Mouse (Mus musculus): ENCODE measurements around the gene Zfp341.

Gene Zfp341

DNA sequence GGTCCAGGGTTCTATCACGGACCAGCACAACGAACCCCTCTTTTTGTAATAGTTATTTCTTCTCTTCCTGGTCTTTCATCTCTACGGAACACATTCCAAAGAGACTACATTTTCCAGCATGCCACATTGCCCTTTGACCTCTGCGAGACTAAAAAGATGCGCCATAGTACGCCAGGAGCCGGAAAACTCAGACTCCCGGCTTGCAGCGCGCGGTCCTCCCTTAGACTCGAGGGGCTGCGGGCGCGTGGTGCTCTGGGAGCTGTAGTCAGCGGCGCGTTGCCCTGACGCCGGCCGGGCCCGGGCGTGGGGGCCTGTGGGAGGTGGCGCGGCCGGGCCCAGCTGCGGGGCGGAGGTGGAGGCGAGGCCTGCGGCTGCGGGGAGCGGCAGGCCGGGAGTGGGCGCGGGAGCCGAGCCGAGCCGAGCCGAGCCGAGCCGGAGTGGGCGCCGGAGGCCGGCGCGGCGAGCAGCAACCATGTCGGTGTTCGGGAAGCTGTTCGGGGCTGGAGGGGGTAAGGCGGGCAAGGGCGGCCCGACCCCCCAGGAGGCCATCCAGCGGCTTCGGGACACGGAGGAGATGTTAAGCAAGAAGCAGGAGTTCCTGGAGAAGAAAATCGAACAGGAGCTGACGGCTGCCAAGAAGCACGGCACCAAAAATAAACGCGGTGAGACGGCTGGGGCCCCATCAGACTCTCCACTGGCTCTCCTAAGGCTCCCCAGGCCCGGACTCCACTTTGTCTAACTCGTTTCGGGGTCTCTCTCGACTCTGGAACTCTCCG lies 43.8 kb downstream of the Zfp341 start:
- in situ Hi-C loops (cut with MboI; ENCODE audit: low pct_unique_long_range_greater_than_20kb in 1 of 2, low sequenced_read_pairs in 2 of 2, unreplicated experiment in 1 of 2) = no loop called here

DNA sequence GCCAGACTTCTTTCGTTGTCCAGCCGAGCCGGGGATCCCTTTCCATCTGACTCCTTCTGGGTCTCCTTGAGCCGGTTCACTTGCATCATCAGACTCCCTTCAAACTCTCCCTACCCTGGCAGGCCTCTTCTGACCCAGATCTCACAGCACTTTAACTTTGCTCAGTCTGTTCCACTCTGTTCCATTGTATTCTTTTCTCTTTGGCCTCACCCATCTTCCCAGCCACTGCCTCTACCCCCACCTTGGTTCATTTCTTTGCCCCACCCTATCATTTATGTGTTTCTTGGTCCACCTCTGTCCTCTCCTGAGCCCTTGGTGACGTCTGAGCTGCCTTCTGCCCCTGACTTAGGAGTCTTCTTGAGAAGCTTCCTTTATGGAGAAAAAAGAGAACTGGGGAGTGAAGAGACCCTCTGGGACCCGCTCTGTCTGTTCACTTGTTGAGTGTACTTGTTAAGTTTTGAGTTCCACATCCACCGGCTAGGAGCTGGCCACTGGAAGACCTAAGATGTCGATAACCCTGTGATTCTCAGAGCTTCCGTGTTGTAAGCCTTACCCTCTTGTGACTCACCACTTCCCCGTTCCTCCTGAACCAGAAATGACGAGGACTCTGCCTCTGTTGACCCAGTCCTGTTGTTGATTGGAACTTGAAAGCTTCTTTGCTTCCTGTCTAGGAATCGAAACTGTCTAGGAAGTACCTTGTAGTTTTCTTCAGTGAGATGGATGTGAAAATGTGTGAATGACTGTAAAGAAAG lies 44.6 kb downstream of the Zfp341 start:
- in situ Hi-C loops (cut with MboI; ENCODE audit: low pct_unique_long_range_greater_than_20kb in 1 of 2, low sequenced_read_pairs in 2 of 2, unreplicated experiment in 1 of 2) = no loop called here

DNA sequence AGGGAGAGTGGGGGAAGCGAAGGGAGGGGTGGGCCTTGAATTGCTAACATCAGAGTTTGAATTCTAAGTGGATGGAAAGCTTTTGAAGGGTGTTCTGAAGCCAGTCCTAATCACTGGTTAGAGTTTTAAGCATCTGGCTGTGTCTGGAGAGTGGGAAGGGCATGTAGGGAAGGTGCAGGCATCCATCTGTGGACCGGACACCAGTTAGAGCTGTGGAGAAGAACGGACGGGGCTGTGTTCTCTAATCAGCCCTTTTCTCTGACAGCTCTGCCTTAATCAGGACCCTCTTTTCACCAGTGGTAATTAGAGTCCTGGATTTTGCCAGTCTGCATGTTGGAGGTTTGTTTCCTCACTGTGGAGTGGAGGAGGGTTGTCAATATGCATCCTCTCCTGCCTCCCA lies 46.0 kb downstream of the Zfp341 start:
- in situ Hi-C loops (cut with MboI; ENCODE audit: low pct_unique_long_range_greater_than_20kb in 1 of 2, low sequenced_read_pairs in 2 of 2, unreplicated experiment in 1 of 2) = no loop called here

DNA sequence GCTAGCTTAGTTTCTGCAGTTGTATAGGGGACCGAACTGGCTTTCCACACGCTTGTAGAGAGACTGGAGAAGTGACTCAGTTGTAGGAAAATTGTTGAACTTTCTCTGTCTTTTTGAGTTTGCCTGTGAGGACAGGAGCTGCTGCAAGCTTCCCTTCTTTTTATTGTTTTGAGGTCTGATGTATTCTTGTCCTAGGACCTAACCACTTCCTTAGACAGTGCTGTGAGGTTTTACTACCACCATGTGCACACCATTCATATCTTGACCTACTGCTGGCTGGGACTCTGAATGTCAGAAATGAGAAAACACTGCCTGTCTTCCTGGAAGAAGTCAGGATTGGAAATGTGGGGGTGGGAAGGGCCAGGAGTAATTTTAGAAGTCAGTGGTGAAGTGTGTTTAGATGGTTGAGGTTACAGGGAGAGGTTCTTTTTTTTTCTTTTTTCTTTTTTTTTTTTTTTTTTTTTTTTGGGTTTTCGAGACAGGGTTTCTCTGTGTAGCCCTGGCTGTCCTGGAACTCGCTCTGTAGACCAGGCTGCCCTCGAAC lies 46.5 kb downstream of the Zfp341 start:
- in situ Hi-C loops (cut with MboI; ENCODE audit: low pct_unique_long_range_greater_than_20kb in 1 of 2, low sequenced_read_pairs in 2 of 2, unreplicated experiment in 1 of 2) = no loop called here

DNA sequence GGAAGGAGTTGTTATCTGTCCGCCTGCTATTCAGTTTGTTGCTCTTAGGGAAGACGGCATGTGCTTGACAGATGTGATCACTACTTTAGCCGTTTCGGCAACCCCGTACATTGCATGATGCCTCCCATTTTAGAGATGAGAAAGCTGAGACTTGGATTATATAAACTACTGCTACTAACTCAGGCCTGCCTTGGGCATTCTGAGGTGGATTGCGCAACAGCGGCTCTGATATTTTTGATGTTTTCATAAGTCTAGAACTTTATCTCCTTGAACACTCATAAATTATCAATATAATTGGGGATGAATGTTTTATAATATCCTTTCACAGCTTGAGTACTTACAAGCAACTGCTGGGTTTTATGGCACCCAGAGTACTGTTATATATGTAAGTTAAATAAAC lies 55.6 kb downstream of the Zfp341 start:
- in situ Hi-C loops (cut with MboI; ENCODE audit: low pct_unique_long_range_greater_than_20kb in 1 of 2, low sequenced_read_pairs in 2 of 2, unreplicated experiment in 1 of 2) = no loop called here

DNA sequence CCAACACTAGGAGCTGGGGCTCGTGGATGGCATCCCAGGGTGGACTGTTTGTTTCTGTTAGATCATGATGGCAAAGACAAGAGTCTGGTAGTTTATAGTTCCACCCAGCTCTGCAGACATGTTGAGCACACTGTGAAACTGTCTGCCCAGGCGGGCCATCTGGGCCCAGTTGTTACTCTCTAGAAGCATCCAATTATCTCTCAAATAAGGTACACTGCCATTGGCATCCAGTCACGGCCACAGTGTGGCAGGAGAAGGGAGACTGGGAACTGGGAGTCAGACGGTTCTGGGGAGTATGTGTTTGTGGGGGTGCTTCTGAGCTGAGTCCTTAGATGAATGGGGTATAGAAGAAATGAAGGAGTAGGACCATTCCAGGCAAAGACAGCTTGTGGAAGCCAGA lies 57.0 kb downstream of the Zfp341 start:
- in situ Hi-C loops (cut with MboI; ENCODE audit: low pct_unique_long_range_greater_than_20kb in 1 of 2, low sequenced_read_pairs in 2 of 2, unreplicated experiment in 1 of 2) = no loop called here

GRCm38 (mm10) chr2:154670741-154671140 lies 57.6 kb downstream of the Zfp341 start:
- in situ Hi-C loops (cut with MboI; ENCODE audit: low pct_unique_long_range_greater_than_20kb in 1 of 2, low sequenced_read_pairs in 2 of 2, unreplicated experiment in 1 of 2) = no loop called here

DNA sequence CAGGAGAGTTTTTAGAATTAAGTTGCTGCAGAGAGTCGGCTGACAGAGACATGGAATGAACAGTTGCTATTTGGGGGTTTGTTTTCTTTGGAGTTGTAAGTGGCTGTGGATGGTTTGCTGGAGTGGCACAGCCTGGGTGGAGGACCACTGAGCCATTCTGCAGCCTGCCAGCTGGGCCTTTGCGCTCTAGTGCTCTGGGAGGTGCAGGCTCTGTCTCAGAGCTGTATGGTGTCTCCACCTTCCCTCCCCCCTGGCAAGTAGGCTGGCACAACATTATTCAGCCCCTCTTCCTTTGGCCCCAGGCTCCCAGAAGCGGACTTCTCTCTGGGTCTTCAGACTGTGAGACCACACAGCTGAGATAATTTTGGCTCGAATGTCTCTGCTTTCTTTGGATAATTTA lies 60.9 kb downstream of the Zfp341 start:
- in situ Hi-C loops (cut with MboI; ENCODE audit: low pct_unique_long_range_greater_than_20kb in 1 of 2, low sequenced_read_pairs in 2 of 2, unreplicated experiment in 1 of 2) = no loop called here

DNA sequence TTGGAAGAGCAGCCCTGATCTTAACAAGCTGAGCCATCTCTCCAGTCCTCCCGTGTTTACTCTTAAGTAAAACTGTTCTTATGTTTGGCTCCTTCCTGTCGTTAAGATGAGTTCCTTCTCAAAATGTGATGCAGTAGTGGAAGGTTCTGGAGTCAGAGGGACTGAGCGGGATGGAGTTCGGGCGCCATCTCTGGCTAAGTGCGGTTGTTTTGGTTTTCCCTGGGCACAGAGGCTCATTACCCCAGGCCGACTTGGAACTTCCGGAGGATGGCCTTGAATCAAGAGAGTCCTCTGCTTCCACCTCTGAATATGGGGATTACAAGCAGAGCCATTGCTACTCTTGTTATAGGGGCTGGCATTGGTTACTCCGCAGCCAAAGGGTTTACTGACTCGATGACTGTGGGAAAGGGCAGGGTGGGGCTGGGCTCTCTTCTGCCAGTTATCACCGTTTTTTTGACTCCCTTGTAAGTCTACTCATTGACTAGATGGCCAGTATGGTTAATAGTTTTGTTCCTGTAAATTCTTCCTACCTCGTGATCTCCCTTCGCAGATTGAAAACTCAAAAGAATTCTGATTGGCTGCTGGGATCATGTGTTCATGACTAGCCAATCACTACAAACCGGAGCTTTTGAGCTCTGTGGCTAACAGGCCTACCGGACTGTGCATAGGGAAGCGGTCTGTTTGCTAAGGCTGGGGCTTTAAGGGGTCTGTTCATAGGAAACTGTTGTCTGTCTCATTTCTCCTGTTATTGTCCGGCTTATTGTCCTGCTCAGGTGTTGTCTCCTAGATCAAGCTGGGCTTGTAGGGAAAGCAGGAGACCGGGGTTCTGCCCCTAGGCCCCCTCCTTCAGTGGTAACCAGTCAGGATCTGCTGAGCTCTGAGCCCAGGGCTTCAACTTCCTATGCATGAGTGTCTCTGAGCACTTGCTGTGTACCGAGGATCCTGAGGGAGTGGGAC lies 63.8 kb downstream of the Zfp341 start:
- in situ Hi-C loops (cut with MboI; ENCODE audit: low pct_unique_long_range_greater_than_20kb in 1 of 2, low sequenced_read_pairs in 2 of 2, unreplicated experiment in 1 of 2) = no loop called here

GRCm38 (mm10) chr2:154677651-154678139 lies 64.6 kb downstream of the Zfp341 start:
- in situ Hi-C loops (cut with MboI; ENCODE audit: low pct_unique_long_range_greater_than_20kb in 1 of 2, low sequenced_read_pairs in 2 of 2, unreplicated experiment in 1 of 2) = no loop called here

DNA sequence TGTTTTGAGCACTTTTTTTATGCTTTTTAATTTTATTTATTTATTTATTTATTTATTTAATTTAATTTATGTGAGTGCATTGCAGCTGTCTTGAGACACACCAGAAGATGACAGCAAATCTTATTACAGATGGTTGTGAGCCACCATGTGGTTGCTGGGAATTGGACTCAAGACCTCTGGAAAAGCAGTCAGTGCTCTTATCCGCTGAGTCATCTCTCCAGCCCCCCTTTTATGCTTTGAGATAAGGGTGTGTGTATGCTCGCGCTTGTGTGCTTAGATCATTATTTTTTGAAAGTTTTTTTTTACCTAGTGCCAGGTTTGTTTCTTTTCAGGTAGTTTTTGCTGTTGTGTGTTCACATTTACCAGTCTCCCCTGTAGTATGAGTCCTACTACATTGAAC lies 65.9 kb downstream of the Zfp341 start:
- in situ Hi-C loops (cut with MboI; ENCODE audit: low pct_unique_long_range_greater_than_20kb in 1 of 2, low sequenced_read_pairs in 2 of 2, unreplicated experiment in 1 of 2) = no loop called here

DNA sequence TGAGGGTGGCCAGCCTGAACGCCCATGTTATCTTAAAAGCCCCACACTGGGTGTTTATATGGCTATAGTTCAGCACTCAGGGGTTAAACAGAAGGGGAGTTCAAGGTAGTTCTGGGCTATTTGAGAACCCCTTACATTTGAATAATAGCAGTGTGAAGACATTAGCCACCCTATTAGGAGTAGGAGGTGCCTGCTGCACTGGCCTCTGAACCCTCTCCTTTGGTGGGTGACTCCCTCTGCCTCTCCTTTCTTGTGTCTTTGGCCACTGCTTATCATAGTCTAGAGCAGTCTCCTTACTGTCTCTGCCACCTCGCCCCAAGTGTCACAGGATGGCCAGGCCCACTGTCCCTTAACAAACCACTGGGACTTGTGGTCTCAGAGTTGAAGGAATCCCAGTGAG lies 67.2 kb downstream of the Zfp341 start:
- in situ Hi-C loops (cut with MboI; ENCODE audit: low pct_unique_long_range_greater_than_20kb in 1 of 2, low sequenced_read_pairs in 2 of 2, unreplicated experiment in 1 of 2) = no loop called here

GRCm38 (mm10) chr2:154680941-154681340 lies 67.8 kb downstream of the Zfp341 start:
- in situ Hi-C loops (cut with MboI; ENCODE audit: low pct_unique_long_range_greater_than_20kb in 1 of 2, low sequenced_read_pairs in 2 of 2, unreplicated experiment in 1 of 2) = no loop called here

- in situ Hi-C loops (cut with MboI; ENCODE audit: low pct_unique_long_range_greater_than_20kb in 1 of 2, low sequenced_read_pairs in 2 of 2, unreplicated experiment in 1 of 2) = no loop called here
Observed at GRCm38 (mm10) chr2:154682712-154683111, 69.6 kb downstream of the Zfp341 start.

- in situ Hi-C loops (cut with MboI; ENCODE audit: low pct_unique_long_range_greater_than_20kb in 1 of 2, low sequenced_read_pairs in 2 of 2, unreplicated experiment in 1 of 2) = no loop called here
Observed at GRCm38 (mm10) chr2:154684901-154685470, 71.9 kb downstream of the Zfp341 start.

DNA sequence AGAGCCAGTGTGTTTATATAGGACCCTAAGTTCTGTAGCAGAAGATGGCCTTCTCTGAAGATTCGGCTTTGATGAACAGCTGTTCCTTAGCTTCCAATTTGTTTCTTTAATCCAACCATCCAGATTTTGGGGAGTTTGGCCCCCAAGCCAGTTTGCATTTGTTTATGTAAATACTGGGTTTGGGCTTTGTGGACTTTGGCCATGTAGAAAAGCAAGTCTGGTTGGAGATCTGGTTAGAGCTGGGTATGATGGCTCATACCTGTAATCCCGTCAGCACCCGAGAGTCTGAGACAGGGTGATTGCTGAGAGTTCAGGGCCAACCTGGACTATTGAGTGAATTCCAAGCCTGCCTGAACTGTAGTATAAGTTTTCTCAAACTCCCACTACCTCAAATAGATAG lies 72.7 kb downstream of the Zfp341 start:
- in situ Hi-C loops (cut with MboI; ENCODE audit: low pct_unique_long_range_greater_than_20kb in 1 of 2, low sequenced_read_pairs in 2 of 2, unreplicated experiment in 1 of 2) = no loop called here

GRCm38 (mm10) chr2:154686819-154687218 lies 73.7 kb downstream of the Zfp341 start:
- in situ Hi-C loops (cut with MboI; ENCODE audit: low pct_unique_long_range_greater_than_20kb in 1 of 2, low sequenced_read_pairs in 2 of 2, unreplicated experiment in 1 of 2) = no loop called here

- in situ Hi-C loops (cut with MboI; ENCODE audit: low pct_unique_long_range_greater_than_20kb in 1 of 2, low sequenced_read_pairs in 2 of 2, unreplicated experiment in 1 of 2) = no loop called here
Observed at GRCm38 (mm10) chr2:154689391-154689790, 76.3 kb downstream of the Zfp341 start.

All from mouse embryonic stem cell (cell line).